Mouse (Mus musculus) limb, embryonic 15.5 days (tissue): ENCODE measurements around the gene Prkacb. TPM values are rescaled to one million over a fixed set of nuclear protein-coding genes. Genes with fewer than 3 reads are reported as not detected.
A peak's percentile ranks its signal among the peaks of the same experiment; 100 is the strongest.

Source experiments
- ATAC-seq: fragments of 200-750 bp; cut with Nextera tagmentation; 2 replicates; pipeline ENCODE4 v1.8.0; 2017; ENCODE audit warnings: low read depth, moderate TSS enrichment; ENCODE audit not compliant: insufficient number of reproducible peaks, low FRiP score, low TSS enrichment
- H3K27ac ChIP-seq: fragments of 300-500 bp; sonication (generic); 2 replicates; pipeline ENCODE4 v1.5.1; 2015; ENCODE audit warnings: moderate library complexity, mild to moderate bottlenecking, inconsistent platforms
- H3K27me3 ChIP-seq: fragments of 300-500 bp; sonication (generic); 2 replicates; pipeline ENCODE4 v1.6.1; 2015; ENCODE audit warnings: inconsistent platforms
- H3K36me3 ChIP-seq: fragments of 300-500 bp; sonication (generic); 2 replicates; pipeline ENCODE4 v1.6.1; 2015; ENCODE audit warnings: inconsistent platforms
- H3K4me1 ChIP-seq: fragments of 300-500 bp; sonication (generic); 2 replicates; pipeline ENCODE4 v1.6.1; 2015; ENCODE audit warnings: inconsistent platforms
- H3K4me2 ChIP-seq: fragments of 300-500 bp; sonication (generic); 2 replicates; pipeline ENCODE4 v1.6.1; 2015; ENCODE audit warnings: mild to moderate bottlenecking, inconsistent platforms
- H3K4me3 ChIP-seq: fragments of 300-500 bp; sonication (generic); 2 replicates; pipeline ENCODE4 v1.5.1; 2015; ENCODE audit warnings: mild to moderate bottlenecking, inconsistent platforms
- H3K9ac ChIP-seq: fragments of 300-500 bp; sonication (generic); 2 replicates; pipeline ENCODE4 v1.6.1; 2015; ENCODE audit warnings: inconsistent platforms
- H3K9me3 ChIP-seq: fragments of 300-500 bp; sonication (generic); 2 replicates; pipeline ENCODE4 v1.6.1; 2016; ENCODE audit warnings: inconsistent platforms
- WGBS: fragments of 180-500 bp; shearing (Covaris S2); methylation state at CpG from one replicate; pipeline ENCODE4 v1.1.7; 2015; 5-methylcytosine and 5-hydroxymethylcytosine counted together
- polyA plus RNA-seq: library from polyadenylated mRNA; unstranded; fragments of >200 nt; fragmentation: Nextera tagmentation; extraction: Ambion mirVana; gene quantifications from 2 replicates; pipeline ENCODE4 v1.2.1, GENCODE M21; 2015

The Prkacb gene
- polyA plus RNA-seq, 1 experiment from 2014 or later: 60.7 TPM

DNA sequence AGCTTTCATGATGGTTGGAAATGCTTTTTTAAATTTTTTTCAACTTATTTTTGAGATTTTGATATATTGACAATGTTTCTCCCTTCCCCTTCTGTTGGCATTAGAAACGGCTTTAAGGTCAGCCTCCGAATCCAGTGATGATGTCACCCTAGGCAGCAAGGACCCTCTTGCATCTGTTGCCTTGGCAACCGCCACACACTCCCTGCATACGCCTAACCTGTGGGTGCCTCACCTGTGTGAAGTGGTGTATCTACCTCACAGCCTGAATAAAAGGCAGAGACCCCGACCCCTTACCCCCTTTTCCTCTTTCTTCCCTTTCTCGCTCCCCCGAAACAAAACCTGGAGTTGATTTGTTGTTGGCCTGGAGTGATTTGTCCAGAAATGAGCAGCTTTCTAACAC, 100.5 kb downstream of the Prkacb start:
- no peak for ATAC-seq
- H3K9ac ChIP-seq: no peak overlapping the region
- H3K36me3 ChIP-seq: no peaks in the 10 kb centered on the region
- 71% methylated on average over 7 of the region's 7 CpGs for WGBS
- no peak overlapping the region for H3K27ac ChIP-seq
- no peaks in the 10 kb centered on the region for H3K4me1 ChIP-seq
- no peak overlapping the region for H3K4me3 ChIP-seq
- H3K27me3 ChIP-seq: no peaks in the 10 kb centered on the region
- H3K4me2 ChIP-seq: no peak overlapping the region
- no peaks in the 10 kb centered on the region for H3K9me3 ChIP-seq

DNA sequence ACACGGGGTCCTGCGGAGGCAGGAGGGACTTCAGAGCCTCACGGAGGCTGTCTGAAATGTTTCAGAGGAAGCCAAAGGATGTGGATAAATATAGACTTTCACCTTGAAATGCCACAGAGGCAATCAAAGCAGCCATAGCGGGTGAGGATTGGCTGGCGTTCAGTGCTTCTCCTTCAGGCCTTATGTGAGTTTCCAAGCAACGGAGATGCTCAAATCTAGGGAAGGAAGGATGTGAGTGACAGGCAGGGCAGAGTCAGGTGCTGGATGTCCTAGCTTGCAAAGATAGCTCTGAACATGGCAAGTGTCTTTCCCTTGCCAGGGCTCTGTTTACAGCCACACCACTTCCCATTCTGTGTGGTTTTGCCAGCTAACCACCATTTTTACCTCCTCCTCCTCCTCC, 101.2 kb downstream of the Prkacb start:
- ATAC-seq: no peak
- no peaks in the 10 kb centered on the region for H3K9me3 ChIP-seq
- H3K4me2 ChIP-seq: no peak overlapping the region
- no peak overlapping the region for H3K9ac ChIP-seq
- no peaks in the 10 kb centered on the region for H3K36me3 ChIP-seq
- H3K27ac ChIP-seq: no peak overlapping the region
- 53% methylated on average over 6 of the region's 6 CpGs for WGBS
- H3K4me3 ChIP-seq: no peak overlapping the region
- no peaks in the 10 kb centered on the region for H3K27me3 ChIP-seq
- no peaks in the 10 kb centered on the region for H3K4me1 ChIP-seq

DNA sequence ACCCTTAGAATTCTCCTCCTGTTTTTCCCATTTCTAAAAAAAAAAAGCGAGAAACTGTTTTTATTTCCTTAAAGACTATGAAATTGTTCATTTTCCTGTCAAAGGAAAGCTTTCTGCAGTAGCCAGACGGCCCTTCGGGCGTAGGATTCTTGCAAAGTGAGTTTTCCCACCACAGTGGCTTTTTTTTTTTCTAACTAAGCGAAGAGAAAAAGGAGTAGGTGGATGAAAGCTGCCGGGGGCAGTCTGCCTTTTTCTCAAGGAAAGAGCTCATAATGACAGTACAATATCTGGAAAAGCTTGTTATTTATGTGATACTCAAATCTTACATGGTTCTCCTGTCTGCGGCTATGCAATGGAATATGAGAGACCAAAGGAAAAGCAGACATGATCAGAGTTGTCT, 101.7 kb downstream of the Prkacb start:
- Histone ChIP-seq H3K9me3 (no peaks in the 10 kb centered on the region), H3K4me2 (no peak overlapping the region), H3K9ac (no peak overlapping the region), H3K36me3 (no peaks in the 10 kb centered on the region), H3K4me3 (no peak overlapping the region), H3K27ac (no peak overlapping the region), H3K27me3 (no peaks in the 10 kb centered on the region), H3K4me1 (no peaks in the 10 kb centered on the region)
- WGBS: 58% methylated on average over 7 of the region's 7 CpGs
- no peak for ATAC-seq

DNA sequence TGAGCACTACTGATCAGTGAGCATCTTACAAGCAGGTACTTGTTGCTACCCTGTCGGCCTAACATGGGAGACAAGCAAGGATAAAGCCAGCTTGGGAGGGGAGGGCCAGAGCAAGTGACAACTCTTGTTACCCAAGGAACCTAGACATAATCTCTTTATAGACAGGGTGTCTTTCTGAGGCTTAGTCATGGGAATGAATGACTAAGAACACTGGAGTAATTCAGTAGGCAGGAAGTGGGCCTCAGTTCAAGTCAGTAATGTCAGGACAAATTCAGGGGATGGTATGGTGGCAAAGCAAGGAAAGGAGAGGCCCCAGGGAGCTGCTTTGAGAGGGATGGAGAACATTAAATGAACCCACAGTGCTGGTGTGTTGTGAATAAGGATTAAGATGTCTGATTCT, 103.7 kb downstream of the Prkacb start:
- Histone ChIP-seq H3K36me3 (no peaks in the 10 kb centered on the region), H3K4me1 (no peaks in the 10 kb centered on the region), H3K27me3 (no peaks in the 10 kb centered on the region), H3K4me2 (no peak overlapping the region), H3K9me3 (no peaks in the 10 kb centered on the region), H3K4me3 (no peak overlapping the region), H3K9ac (no peak overlapping the region), H3K27ac (no peak overlapping the region)
- ATAC-seq: no peak
- WGBS: 78% methylated on average over 1 of the region's 1 CpGs

DNA sequence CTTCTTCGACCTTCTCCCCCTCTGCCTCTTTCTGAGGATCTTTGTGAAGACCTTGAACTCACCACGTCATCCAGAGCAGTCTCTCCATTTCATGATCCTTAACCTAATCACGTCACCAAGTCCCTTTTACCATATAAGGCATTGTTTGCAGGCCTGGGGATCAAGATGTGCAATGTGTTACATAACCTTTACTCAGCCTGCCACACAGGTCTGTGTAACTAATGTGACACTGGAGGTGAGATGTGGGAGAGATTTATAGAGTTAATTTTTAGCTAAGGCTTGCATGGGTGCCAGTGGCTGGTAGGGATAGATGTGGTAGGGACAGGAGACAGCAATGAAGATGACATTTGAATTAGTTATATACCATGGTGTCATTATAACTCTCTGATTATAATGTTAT, 104.4 kb downstream of the Prkacb start:
- Histone ChIP-seq H3K9ac (no peak overlapping the region), H3K4me3 (no peak overlapping the region), H3K36me3 (no peaks in the 10 kb centered on the region), H3K4me2 (no peak overlapping the region), H3K9me3 (no peaks in the 10 kb centered on the region), H3K27ac (no peak overlapping the region), H3K4me1 (no peaks in the 10 kb centered on the region), H3K27me3 (no peaks in the 10 kb centered on the region)
- WGBS: 74% methylated on average over 3 of the region's 3 CpGs
- ATAC-seq: no peak

DNA sequence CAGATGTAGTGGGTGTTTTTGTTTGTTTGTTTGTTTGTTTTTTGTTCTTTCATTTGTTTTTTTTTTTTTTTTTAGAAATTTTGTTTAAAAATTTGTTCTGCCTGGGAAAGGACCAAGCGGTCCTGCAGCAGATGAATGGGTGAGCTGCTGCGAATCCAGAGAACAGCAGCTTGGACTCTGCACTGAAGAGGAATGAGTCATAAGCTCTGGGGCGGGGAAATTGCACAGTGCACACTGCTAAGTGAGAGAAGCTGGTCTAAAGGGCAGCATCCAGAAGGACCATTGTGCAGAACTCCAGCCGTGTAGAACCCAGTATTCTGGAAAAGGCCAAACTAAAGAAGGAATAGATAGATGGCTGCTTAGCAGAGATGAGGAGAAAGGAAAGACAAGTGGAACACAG, 108.7 kb downstream of the Prkacb start:
- H3K9me3 ChIP-seq: no peaks in the 10 kb centered on the region
- no peaks in the 10 kb centered on the region for H3K27me3 ChIP-seq
- no peaks in the 10 kb centered on the region for H3K4me1 ChIP-seq
- no peak overlapping the region for H3K4me3 ChIP-seq
- H3K9ac ChIP-seq: no peak overlapping the region
- ATAC-seq: no peak
- H3K27ac ChIP-seq: no peak overlapping the region
- H3K4me2 ChIP-seq: no peak overlapping the region
- WGBS: 91% methylated on average over 4 of the region's 4 CpGs
- no peaks in the 10 kb centered on the region for H3K36me3 ChIP-seq

DNA sequence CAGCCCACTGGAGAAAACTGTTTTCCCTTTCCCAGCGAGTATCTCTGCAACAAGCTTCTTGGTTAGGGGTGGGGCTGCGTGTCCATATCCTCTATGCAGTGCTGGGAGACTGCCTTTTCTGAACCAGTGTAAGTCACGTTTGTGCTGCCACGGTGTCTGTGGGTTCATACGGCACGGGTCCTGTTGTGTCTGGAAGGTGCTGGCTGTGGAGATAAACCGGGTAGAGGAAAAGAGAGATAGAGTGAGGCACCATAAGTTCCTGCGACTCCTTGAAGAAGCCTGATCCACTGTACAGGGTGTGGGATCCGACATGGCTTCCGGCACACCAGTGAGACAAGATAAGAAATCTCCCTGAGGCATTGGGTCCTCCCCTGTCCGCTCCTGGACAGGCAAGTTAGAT, 112.7 kb downstream of the Prkacb start:
- Histone ChIP-seq H3K36me3 (no peaks in the 10 kb centered on the region), H3K9ac (no peak overlapping the region)

DNA sequence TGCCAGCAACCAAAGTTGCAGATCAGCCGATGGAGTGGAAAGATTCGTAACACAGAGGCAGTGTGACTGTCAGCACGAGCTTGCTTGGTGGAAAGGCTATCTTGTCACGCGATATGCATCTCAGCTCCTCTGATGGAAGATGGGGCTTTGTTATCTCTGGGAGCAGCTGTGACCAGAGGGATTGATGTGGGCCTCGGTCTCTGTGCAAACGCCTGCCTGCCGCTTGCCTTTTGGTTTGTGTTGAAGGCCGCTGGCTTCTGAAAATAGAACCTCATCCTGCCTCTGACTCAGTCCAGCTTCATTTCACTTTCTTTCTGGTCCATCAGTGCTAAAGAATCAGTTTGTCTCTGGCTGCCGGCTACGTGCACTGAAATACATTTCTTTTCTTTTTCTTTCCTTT, 113.8 kb downstream of the Prkacb start:
- ATAC-seq: no peak
- Histone ChIP-seq H3K27me3 (no peaks in the 10 kb centered on the region), H3K36me3 (no peaks in the 10 kb centered on the region), H3K4me1 (no peaks in the 10 kb centered on the region), H3K9ac (no peak overlapping the region), H3K4me3 (no peak overlapping the region), H3K27ac (no peak overlapping the region), H3K4me2 (no peak overlapping the region), H3K9me3 (no peaks in the 10 kb centered on the region)
- 75% methylated on average over 11 of the region's 11 CpGs for WGBS

More for the DNA sequence above, 112.7 kb downstream of the Prkacb start:
- Histone ChIP-seq H3K4me3 (no peak overlapping the region), H3K4me1 (no peaks in the 10 kb centered on the region), H3K27me3 (no peaks in the 10 kb centered on the region), H3K4me2 (no peak overlapping the region), H3K9me3 (no peaks in the 10 kb centered on the region), H3K27ac (no peak overlapping the region)
- no peak for ATAC-seq
- 79% methylated on average over 11 of the region's 11 CpGs for WGBS

DNA sequence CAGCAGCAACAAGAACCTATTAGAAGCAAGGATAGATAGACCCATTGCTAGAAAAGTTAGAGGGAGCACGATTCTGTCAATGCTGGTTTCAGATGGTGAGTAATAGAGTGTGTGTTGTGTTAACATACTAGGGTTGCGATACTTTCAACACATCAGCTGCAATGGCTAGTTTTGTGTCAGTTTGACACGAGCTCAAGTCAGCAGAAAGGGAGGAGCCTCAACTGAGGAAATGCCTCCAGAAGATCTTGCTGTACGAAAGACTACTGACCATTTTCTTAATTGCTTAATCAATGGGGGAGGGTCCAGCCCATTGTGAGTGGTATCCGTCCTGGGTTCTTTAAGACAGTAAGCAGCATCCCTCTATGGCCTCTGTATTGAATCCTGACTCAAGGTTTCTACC, 120.2 kb downstream of the Prkacb start:
- Histone ChIP-seq H3K4me3 (no peak overlapping the region), H3K4me2 (no peak overlapping the region), H3K36me3 (no peaks in the 10 kb centered on the region), H3K27me3 (no peaks in the 10 kb centered on the region), H3K27ac (no peak overlapping the region), H3K9ac (no peak overlapping the region), H3K9me3 (no peaks in the 10 kb centered on the region), H3K4me1 (no peaks in the 10 kb centered on the region)
- no peak for ATAC-seq
- 80% methylated on average over 5 of the region's 5 CpGs for WGBS

DNA sequence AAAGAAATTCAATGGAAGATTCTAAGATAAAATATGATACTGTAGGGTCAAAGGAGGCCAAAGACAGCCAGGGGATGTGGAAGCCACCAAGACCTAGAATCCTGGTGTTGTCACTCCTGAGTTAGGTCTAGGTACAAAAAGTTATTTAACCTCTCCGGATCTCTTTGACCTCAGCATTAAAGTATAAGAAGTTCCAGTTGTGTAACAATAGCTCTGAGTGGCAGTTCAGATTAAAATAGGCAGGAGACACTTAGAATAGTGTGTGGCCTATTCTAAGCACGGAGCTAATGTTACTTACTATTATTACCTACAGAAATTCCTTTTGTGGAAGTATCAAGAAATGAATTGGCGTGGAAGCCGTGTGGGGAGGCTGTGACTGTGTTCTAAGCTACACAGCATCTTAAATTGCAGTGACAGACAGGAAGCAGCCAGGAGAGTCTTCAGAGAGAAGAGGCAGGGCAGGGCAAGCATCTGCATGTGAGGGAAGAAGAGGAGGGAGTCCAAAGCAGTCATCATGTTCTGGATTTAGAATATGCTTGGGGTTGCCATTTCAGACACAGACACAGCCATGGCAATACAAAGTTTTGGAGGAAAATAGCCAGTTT, 125.6 kb downstream of the Prkacb start:
- H3K27ac ChIP-seq: no peak overlapping the region
- no peaks in the 10 kb centered on the region for H3K9me3 ChIP-seq
- ATAC-seq: no peak
- H3K4me1 ChIP-seq: peaks cover 16% of the 10 kb centered on the region
- 76% methylated on average over 4 of the region's 4 CpGs for WGBS
- H3K4me3 ChIP-seq: no peak overlapping the region
- H3K4me2 ChIP-seq: no peak overlapping the region
- no peaks in the 10 kb centered on the region for H3K36me3 ChIP-seq
- no peaks in the 10 kb centered on the region for H3K27me3 ChIP-seq
- no peak overlapping the region for H3K9ac ChIP-seq

DNA sequence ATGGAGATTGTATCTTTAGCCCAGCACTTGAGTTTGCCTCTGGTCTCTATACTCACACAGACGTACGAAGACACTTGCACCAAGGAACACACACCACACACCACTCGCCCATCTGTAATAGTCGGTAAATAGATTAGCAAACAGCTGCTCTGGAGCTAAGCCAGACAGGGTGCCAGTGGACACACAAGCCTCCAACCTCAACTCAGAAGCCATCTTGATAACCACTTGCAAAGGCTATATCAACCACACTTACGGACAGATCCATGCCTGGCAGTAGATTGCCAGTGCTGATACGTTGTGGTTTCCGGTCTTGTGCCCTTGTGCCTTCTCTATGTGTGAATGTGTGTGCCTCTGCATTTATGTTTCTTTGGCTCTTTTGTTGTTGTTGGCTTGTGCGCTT, 126.4 kb downstream of the Prkacb start:
- 85% methylated on average over 8 of the region's 8 CpGs for WGBS
- no peak for ATAC-seq
- Histone ChIP-seq H3K9me3 (no peaks in the 10 kb centered on the region), H3K36me3 (no peaks in the 10 kb centered on the region), H3K4me2 (no peak overlapping the region), H3K4me3 (no peak overlapping the region), H3K27me3 (no peaks in the 10 kb centered on the region), H3K9ac (no peak overlapping the region), H3K4me1 (peaks cover 20% of the 10 kb centered on the region), H3K27ac (no peak overlapping the region)

DNA sequence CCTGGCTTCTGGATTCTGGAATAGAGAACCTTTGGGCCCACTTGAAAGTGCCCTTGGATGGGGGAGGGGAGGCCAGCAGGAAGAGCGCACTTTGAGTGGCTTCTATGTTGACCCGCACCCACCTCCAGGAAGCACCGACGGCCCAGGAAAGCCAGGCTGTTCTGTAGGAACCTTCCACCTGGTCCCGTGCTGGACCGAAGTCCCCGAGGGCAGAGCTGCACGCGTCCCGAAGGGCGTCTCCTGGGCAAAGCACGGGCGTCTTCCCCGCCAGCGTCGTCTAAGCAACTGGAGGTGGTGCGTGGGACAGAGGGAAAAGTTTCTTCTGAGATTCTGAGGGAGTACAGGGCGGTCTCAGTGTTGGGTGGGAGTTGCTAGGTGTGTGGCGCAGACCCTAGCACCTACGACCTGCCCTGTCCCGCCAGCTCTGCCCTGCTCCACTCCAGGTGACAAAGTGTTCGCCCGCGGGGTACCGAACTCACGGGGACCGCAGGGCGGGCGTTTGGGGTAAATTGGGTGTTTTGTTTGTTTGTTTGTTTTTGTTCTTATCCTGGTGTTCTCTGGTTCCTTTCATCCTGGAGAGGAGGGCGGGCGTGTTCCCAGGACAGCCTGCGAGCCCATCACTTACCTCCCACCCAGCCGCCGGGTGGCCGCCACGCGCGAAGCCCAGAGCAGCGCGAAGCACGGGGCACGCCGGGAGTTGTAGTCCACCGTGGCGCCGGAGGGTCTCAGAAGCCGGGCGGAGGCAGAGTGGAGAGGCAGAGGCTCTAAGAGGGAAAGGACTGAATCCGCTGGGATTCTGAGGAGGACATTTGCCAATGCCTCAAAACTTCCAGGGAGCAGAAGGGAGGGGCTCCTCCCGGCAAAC, 127.7 kb downstream of the Prkacb start, which contains the start of gene Samd13:
Samd13 (minus strand) TSS at position 782 of the 865 bp plus-strand sequence.
- WGBS: 2% methylated on average over 50 of the region's 50 CpGs
- H3K27ac ChIP-seq: peak within 1 kb of the TSS; percentile 38
- peak within 1 kb of the TSS; percentile 44 for H3K9ac ChIP-seq
- peak within 1 kb of the TSS; percentile 50 for H3K4me3 ChIP-seq
- ATAC-seq: peak; percentile 81
- H3K4me1 ChIP-seq: peaks cover 20% of the 10 kb centered on the region
- H3K27me3 ChIP-seq: no peaks in the 10 kb centered on the region
- H3K36me3 ChIP-seq: no peaks in the 10 kb centered on the region
- no peaks in the 10 kb centered on the region for H3K9me3 ChIP-seq
- peak within 1 kb of the TSS; percentile 91 for H3K4me2 ChIP-seq
